19 mouse cellular contexts compared by ENCODE assay signal in the genomic region with DNA sequence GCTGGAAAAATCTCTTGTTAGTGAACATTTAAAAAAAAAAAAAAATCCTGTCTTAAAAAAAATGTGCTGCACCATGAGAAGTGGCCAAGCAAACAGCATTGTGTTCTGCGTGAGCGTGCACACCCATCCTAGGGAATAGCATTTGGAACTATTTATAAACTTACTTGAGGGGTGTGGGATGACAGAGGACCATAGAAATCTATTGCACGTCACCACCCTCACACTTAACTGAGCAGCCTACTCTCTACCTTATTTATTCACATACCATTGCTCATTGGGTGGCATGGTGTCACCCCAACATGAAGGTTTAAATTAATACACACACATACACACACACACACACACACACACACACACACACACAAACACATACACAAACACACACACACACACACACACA.
DNase-seq lines count a peak whose midpoint lies in the region; TF ChIP-seq lines count a peak whose summit lies in the region.
"Had no signal": no experiment of that assay in that cellular context is flagged by ENCODE, and none has a peak within 500 bp of the region (broad histone marks: within the 10 kb centered on the region; RNA-seq: fewer than 3 reads in every experiment).

No protein-coding gene starts in this region.

- H3K4me3 ChIP-seq in heart, adult 2 months: no peak overlapping the region
- no peak overlapping the region for H3K4me3 ChIP-seq in kidney, adult 2 months (ENCODE audit: insufficient read depth, low read depth, low read length)
- no peak overlapping the region for H3K4me3 ChIP-seq in ES-Bruce4 (ENCODE audit: low read depth, low read length)
- H3K4me3 ChIP-seq in cortical plate, adult 2 months (ENCODE audit: insufficient read depth, low read length): no peak overlapping the region
- H3K4me3 ChIP-seq: embryonic facial prominence, embryonic 12.5 days; erythroblast, embryonic 14.5 days; forebrain, embryonic 13.5 days; hindbrain, embryonic 13.5 days; limb, embryonic 13.5 days; midbrain, embryonic 12.5 days had no signal

- no peak overlapping the region for H3K9ac ChIP-seq in heart, adult 2 months (ENCODE audit: low read depth, low read length)
- no peak overlapping the region for H3K9ac ChIP-seq in ES-Bruce4 (ENCODE audit: low read depth, poor library complexity, severe bottlenecking)
- H3K9ac ChIP-seq: embryonic facial prominence, embryonic 12.5 days; forebrain, embryonic 13.5 days; hindbrain, embryonic 13.5 days; limb, embryonic 13.5 days; liver, embryonic 14.5 days; midbrain, embryonic 12.5 days had no signal

- no peaks in the 10 kb centered on the region for H3K27me3 ChIP-seq in heart, adult 2 months (ENCODE audit: control insufficient read depth, insufficient read depth, low read length)
- no peaks in the 10 kb centered on the region for H3K27me3 ChIP-seq in kidney, adult 2 months (replicated peaks; ENCODE audit: control insufficient read depth, insufficient read depth, low read length)
- no peaks in the 10 kb centered on the region for H3K27me3 ChIP-seq in ES-Bruce4 (ENCODE audit: control insufficient read depth, insufficient read depth, low read length, poor library complexity, severe bottlenecking)
- H3K27me3 ChIP-seq: embryonic facial prominence, embryonic 12.5 days; forebrain, embryonic 13.5 days; hindbrain, embryonic 13.5 days; limb, embryonic 13.5 days; midbrain, embryonic 12.5 days had no signal

- no peak for TF ChIP-seq POLR2A in heart, adult 2 months (IDR thresholded peaks at IDR 0.05; ENCODE audit: insufficient read depth, low read depth, low read length)
- no peak for TF ChIP-seq POLR2A in kidney, adult 2 months (IDR thresholded peaks at IDR 0.05; ENCODE audit: low read depth, low read length)
- no peak for TF ChIP-seq POLR2A in ES-Bruce4 (IDR thresholded peaks at IDR 0.05; ENCODE audit: insufficient read depth, low read length)
- TF ChIP-seq POLR2A in cortical plate, adult 2 months (IDR thresholded peaks at IDR 0.05; ENCODE audit: extremely low read depth, insufficient read depth, low read length): no peak

- 0 out of 2 replicates have a peak, but pooled peaks cover 2% of the 10 kb centered on the region for H3K79me2 ChIP-seq in heart, adult 2 months (replicated peaks; ENCODE audit: control insufficient read depth, insufficient read depth, low read length)

- TF ChIP-seq EP300 in heart, adult 2 months (IDR thresholded peaks at IDR 0.05; ENCODE audit: insufficient read depth, low read depth, low read length): 0 out of 2 replicates have a peak, but pooled peaks have one; percentile 18
- no peak for TF ChIP-seq EP300 in ES-Bruce4 (IDR thresholded peaks at IDR 0.05; ENCODE audit: insufficient read depth, low read depth, low read length)

- no peak for DNase-seq in heart, adult 2 months
- no peak for DNase-seq in heart, adult 9 months (ENCODE audit: low spot score in 2 of 2)
- no peak for DNase-seq in kidney, adult 2 months
- no peak for DNase-seq in kidney, postnatal 25 days
- no peak for DNase-seq in kidney, postnatal 10 days
- DNase-seq: adrenal gland, adult 2 months; cerebellum, adult 9-11 months; kidney, adult 8-10 months; kidney, postnatal 36 days; thymus, postnatal 4 days had no signal

- intact Hi-C loops in heart, adult 2 months (cut with DNase I): no loop called here

- H3K36me3 ChIP-seq in heart, adult 2 months (ENCODE audit: control insufficient read depth, insufficient read depth, low read length): peaks cover 47% of the 10 kb centered on the region
- no peaks in the 10 kb centered on the region for H3K36me3 ChIP-seq in kidney, adult 2 months (ENCODE audit: control insufficient read depth, insufficient read depth, low read length)
- no peaks in the 10 kb centered on the region for H3K36me3 ChIP-seq in ES-Bruce4 (ENCODE audit: control insufficient read depth, insufficient read depth, low read length, poor library complexity, severe bottlenecking)
- H3K36me3 ChIP-seq: embryonic facial prominence, embryonic 12.5 days; hindbrain, embryonic 13.5 days; midbrain, embryonic 12.5 days had no signal

- no peak for TF ChIP-seq CTCF in heart, adult 2 months (IDR thresholded peaks at IDR 0.05)
- no peak for TF ChIP-seq CTCF in kidney, adult 2 months (conservative IDR thresholded peaks at IDR 0.05; ENCODE audit: insufficient read depth, insufficient read length, low read depth, low read length)
- no peak for TF ChIP-seq CTCF in ES-Bruce4 (IDR thresholded peaks at IDR 0.05; ENCODE audit: low read depth, low read length)
- TF ChIP-seq CTCF in cortical plate, adult 2 months (IDR thresholded peaks at IDR 0.05; ENCODE audit: extremely low read depth, insufficient read depth, low read length): no peak

- peaks cover 48% of the 10 kb centered on the region for H3K4me1 ChIP-seq in heart, adult 2 months (ENCODE audit: control insufficient read depth, insufficient read depth, low read length)
- H3K4me1 ChIP-seq in kidney, adult 2 months (ENCODE audit: control insufficient read depth, insufficient read depth, low read length): peaks cover 39% of the 10 kb centered on the region
- H3K4me1 ChIP-seq in ES-Bruce4 (ENCODE audit: control insufficient read depth, insufficient read depth, low read length): peaks cover 8% of the 10 kb centered on the region
- H3K4me1 ChIP-seq in cortical plate, adult 2 months (ENCODE audit: control insufficient read depth, insufficient read depth, low read length): peaks cover 8% of the 10 kb centered on the region
- H3K4me1 ChIP-seq: forebrain, embryonic 13.5 days; midbrain, embryonic 12.5 days had no signal

- WGBS in heart, adult 2 months: 34% methylated on average over 3 of the region's 3 CpGs
- WGBS in kidney, adult 2 months: 78% methylated on average over 3 of the region's 3 CpGs

- peak overlapping the region; percentile 26 for H3K27ac ChIP-seq in heart, adult 2 months
- peak overlapping the region; percentile 96; the same call in 1 of the 2 replicates for H3K27ac ChIP-seq in kidney, adult 2 months (ENCODE audit: insufficient read depth, low read depth, low read length)
- peak overlapping the region; percentile 11; the same call in 1 of the 2 replicates for H3K27ac ChIP-seq in ES-Bruce4 (ENCODE audit: insufficient read depth, low read length)
- H3K27ac ChIP-seq in cortical plate, adult 2 months (ENCODE audit: insufficient read depth, low read length): peak overlapping the region; percentile 62; the same call in 1 of the 2 replicates
- H3K27ac ChIP-seq: embryonic facial prominence, embryonic 12.5 days; forebrain, embryonic 13.5 days; hindbrain, embryonic 13.5 days; liver, embryonic 14.5 days; midbrain, embryonic 12.5 days had no signal

- no peaks in the 10 kb centered on the region for H3K9me3 ChIP-seq in ES-Bruce4 (replicated peaks; ENCODE audit: control insufficient read depth, insufficient read depth, low read length, poor library complexity, severe bottlenecking)
- H3K9me3 ChIP-seq: embryonic facial prominence, embryonic 12.5 days; forebrain, embryonic 13.5 days; hindbrain, embryonic 13.5 days; limb, embryonic 13.5 days; midbrain, embryonic 12.5 days had no signal

Comparison
In these comparisons a context has a peak if more than half of its experiments do, and no peak if none do; other contexts are left out.
1. H3K27ac ChIP-seq: peak in every context shown above with its lines; median percentile 96 in kidney, adult 2 months; 62 in cortical plate, adult 2 months; 26 in heart, adult 2 months; 11 in ES-Bruce4.